Mouse (Mus musculus): Measurements from ENCODE around the gene Tbc1d10b.
A peak's percentile ranks its signal among the peaks of the same experiment; 100 is the strongest.

Gene Tbc1d10b

DNA sequence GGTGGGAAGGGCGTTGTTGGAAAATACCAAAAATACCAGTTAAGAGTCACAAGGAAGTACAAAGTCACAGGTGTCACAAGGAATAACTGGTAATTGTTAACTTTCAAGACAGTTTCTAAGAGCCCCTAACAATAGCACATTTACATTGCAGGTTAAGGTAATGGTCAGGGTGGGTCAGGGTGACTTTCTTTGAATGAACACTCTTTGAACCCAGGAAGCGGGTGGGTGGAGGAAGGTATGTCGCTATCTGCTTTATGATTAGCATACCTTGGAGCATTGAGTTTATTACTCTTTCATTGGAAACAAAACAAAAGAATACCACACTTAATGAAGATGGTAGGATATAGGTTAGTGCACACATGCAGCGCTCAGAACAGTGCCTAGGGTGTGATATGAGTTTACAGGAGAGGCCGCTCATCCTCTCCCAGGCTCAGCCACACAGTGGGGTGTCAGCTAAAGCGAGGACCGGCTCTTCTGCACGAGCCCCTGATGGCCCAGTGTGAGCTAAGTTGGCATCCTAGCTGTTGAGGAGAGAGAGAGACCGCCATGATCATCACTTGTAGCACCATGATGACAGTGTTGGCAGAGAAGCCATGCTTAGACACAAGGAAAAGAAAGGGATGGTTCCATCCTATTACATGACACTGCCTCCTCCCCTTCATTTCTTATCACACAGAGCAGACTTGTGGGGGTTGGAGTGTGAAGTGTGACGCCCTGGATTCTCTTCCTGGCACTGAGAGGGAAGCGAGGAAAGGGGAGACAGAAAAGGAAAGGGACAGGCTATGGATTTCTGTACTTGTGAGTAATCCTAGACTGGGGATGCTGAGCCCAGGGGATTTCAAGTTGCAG is 17.1 kb upstream of the Tbc1d10b start:
- no peak for DNase-seq (ENCODE audit: low read depth in 1 of 2, low spot score in 2 of 2)

- no peak for DNase-seq (ENCODE audit: low read depth in 1 of 2, low spot score in 2 of 2)
Measured at GRCm38 (mm10) chr7:127224616-127225015, 16.3 kb upstream of the Tbc1d10b start.

DNA sequence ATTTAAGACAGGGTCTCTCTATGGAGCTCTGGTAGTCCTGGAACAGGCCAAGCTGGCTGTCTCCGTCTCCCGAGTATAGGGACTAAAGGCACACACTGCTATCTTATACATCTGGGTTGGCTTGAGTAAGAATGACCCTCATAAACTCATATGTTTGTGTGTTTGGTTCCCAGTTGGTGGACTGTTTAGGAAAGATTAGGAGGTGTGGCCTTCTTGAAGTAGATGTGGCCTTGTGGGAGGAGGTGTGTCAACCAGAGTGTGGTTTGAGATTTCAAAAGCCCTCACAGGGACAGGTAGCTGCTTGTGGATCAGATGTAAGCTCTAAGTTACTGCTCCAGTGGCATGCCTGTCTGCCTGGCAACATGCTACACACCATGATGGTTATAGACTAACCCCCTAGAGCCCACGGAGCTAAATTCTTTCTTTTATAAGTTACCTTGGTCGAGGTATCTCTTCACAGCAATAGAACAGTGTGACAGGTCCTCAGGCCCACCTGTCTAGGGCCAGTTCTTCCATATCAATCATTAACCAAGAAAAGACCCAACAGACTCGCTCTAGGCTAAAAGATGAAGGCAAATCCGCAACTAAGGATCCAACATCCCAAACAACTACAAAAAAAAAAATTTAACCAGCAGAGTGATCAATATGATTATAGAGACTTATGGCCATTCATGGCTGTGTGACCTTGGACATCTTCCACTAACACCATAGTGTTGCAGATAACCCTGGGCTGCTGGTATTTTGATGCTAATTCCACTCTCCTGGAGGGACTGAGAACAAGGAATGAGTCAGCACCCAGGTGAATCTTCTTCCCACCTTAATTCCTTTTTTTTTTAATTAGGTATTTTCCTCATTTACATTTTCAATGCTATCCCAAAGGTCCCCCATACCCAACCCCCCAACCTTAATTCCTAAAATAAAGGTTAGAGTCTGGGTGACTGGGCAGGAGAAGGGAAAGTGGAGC is 15.5 kb upstream of the Tbc1d10b start:
- no peak for DNase-seq (ENCODE audit: low read depth in 1 of 2, low spot score in 2 of 2)

DNA sequence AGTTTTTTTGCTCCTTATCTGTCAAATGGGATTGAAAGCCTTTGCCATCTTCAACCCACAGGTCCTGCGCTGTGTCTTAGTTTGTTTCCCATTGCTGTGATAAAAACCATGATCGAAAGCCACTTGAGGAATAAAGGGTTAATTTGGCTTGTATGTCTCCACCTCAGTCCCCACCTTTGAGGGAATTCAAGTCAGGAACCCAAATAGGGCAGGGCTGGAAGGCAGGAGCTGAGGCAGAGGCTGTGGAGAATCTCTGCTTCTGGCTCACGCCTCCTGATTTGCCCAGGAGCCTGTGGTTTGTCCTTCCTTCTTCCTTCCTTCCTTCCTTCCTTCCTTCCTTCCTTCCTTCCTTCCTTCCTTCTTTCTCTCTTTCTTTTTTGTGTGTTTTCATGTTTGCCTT is 14.8 kb upstream of the Tbc1d10b start:
- DNase-seq (ENCODE audit: low read depth in 1 of 2, low spot score in 2 of 2), result no peak

- no peak for DNase-seq (ENCODE audit: low read depth in 1 of 2, low spot score in 2 of 2)
Measured at GRCm38 (mm10) chr7:127220440-127220839, 12.2 kb upstream of the Tbc1d10b start.

DNA sequence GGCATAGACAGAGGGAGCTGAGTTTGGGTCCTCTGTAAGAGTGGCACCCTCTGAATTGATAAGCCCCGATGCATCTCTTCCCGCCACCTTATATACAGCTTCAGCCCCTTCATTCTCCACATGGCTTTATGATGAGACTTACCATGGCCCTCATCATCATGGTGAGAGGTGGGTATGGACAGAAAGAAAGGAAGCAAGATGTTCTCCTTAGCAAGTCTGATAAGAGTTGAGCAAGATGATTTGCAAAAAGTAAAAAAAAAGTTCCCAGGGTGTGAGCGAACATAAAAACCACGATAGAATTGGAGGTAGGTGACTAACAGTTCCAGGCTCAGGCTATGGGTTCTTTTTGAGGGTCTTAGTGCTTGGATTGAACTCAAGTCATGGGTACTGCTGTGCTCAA is 10.4 kb upstream of the Tbc1d10b start:
- DNase-seq (ENCODE audit: low read depth in 1 of 2, low spot score in 2 of 2), result no peak

DNA sequence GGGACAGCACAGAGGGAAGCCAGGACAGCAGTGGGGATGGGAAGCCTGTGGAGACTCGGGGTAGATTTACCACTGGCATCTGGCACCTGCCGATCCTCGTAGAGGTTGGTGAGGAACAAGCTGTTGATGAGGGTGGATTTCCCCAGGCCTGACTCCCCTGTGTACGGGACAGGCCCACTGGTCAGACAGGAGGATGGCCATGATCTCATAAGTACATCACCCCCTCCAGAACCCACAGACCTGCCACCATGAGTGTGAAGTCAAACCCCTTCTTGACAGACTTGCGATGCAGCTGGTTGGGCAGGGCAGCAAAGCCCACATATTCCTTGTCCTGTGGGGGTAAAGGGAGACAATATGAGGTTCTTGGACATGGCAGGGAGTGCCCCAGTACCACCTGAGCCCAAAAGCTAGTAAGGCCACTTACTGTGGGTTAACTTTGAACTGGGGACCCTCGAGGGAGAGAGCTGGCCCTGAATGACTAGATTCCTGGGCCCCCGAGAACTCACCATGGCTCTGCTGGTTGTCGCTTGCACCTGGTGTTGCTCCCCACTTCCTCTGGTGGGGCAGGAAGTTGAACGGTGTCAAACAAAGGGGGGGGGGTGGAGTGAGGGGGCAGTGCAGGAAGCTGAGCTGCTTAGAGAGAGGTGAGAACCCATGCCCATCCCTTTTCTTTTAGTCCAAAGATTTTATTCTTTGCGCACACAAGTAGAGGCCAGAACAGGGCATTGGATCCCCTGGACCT is 9.8 kb upstream of the Tbc1d10b start:
- no peak for DNase-seq (ENCODE audit: low read depth in 1 of 2, low spot score in 2 of 2)

DNA sequence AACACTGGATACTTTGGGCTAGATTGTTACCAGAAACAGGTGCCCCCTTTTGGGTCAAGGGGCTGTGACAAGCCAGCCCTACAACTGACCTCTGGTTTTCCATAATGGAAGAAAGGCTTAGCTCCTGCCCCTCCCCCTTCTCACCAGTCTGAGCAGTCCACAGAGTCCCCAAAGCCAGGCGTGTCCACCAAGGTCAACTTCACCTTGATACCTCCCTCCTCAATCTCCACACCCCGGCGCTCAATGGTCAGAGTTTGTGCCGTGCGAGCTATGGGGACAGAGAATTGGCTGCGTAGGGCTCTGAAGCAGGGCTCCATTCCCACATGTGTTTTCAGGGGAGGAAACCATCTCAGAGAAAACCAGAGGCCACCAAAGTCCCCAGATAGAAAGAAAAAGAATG is 9.2 kb upstream of the Tbc1d10b start:
- DNase-seq (ENCODE audit: low read depth in 1 of 2, low spot score in 2 of 2), result no peak

GRCm38 (mm10) chr7:127216307-127216706 is 8.0 kb upstream of the Tbc1d10b start:
- no peak for DNase-seq (ENCODE audit: low read depth in 1 of 2, low spot score in 2 of 2)

- DNase-seq (ENCODE audit: low read depth in 1 of 2, low spot score in 2 of 2), result peak in 1 of 2 experiments; percentile 35
Measured at GRCm38 (mm10) chr7:127214981-127215871, 7.0 kb upstream of the Tbc1d10b start.

DNA sequence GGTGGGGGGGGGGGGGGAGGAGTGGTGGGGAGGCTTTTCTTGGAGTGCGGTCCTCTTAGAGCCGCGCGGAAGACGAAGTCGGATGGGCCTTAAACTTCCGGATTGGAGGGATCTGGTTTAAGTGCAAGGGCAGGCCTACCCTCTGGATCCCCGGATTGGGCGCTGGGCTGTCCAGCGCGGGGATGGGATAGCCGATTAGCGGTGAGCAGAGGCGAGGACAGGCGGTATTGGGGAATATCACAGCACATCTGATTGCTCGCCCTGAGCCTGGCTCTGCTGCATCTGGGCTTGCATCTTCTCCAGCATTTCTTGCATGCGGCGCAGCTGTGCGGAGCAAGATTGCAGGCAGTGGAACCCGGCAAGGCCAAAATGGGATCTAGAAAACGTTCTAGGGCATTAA is 6.3 kb upstream of the Tbc1d10b start:
- DNase-seq (ENCODE audit: low read depth in 1 of 2, low spot score in 2 of 2), result no peak

- no peak for DNase-seq (ENCODE audit: low read depth in 1 of 2, low spot score in 2 of 2)
Measured at GRCm38 (mm10) chr7:127213930-127214329, 5.7 kb upstream of the Tbc1d10b start.

GRCm38 (mm10) chr7:127213485-127213884 is 5.2 kb upstream of the Tbc1d10b start:
- DNase-seq (ENCODE audit: low read depth in 1 of 2, low spot score in 2 of 2), result no peak

DNA sequence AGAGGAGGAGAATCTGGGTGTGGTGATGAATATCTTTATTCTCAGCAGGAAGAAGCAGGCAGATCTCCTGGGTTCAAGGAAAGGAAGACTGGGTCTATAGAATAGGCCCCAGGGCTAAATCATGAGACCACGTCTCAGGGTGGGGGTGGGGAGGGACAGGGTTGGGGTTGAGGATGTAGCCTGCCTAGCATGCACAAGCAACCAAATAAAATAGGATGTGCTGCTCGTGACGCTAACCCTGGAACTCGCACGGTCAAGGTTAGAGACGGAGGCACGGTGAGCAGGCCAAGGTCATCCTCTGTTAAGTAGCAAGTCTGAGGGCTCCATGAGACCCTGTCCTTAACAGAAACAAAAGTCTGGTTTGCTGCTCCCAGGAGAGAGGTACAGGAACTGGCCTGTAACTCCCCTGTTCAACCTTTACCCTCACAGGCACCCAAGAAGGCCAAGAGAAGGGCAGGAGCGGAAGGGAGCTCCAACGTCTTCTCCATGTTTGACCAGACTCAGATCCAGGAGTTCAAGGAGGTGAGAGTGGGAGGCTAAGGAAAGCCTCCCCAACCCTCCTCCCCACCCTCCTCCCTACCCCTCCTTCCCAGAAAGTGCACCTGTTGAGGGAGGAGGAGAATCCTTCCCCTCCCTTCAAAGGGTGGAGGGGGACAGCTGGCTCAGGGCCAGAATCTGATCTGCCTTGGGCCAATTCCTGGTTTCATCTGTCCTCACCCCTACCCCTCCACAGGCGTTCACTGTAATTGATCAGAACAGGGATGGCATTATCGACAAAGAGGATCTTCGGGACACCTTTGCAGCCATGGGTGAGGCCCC is 4.4 kb upstream of the Tbc1d10b start:
- DNase-seq (ENCODE audit: low read depth in 1 of 2, low spot score in 2 of 2), result no peak

- no peak for DNase-seq (ENCODE audit: low read depth in 1 of 2, low spot score in 2 of 2)
Measured at GRCm38 (mm10) chr7:127211014-127211745, 2.9 kb upstream of the Tbc1d10b start.

- DNase-seq (ENCODE audit: low read depth in 1 of 2, low spot score in 2 of 2), result no peak
Measured at GRCm38 (mm10) chr7:127210266-127210665, 2.0 kb upstream of the Tbc1d10b start.

DNA sequence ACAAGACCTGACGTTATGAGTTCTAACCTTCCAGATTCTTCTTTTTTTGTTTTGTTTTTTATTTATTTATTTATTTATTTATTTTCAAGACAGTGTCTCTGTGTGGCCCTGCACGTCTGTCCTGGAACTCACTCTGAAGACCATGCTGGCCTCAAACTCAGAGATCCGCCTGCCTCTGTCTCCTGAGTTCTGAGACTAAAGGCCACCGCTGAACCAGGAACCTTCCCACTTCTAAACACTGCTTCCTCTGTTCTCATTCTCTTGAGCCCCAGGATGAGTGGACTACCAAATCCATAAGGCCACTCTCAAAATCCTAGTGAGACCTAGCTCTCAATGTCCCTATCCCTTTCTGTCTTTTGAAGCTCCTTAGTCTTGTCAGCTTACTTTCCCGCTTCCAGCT is 1.6 kb upstream of the Tbc1d10b start:
- DNase-seq (ENCODE audit: low read depth in 1 of 2, low spot score in 2 of 2), result no peak

DNA sequence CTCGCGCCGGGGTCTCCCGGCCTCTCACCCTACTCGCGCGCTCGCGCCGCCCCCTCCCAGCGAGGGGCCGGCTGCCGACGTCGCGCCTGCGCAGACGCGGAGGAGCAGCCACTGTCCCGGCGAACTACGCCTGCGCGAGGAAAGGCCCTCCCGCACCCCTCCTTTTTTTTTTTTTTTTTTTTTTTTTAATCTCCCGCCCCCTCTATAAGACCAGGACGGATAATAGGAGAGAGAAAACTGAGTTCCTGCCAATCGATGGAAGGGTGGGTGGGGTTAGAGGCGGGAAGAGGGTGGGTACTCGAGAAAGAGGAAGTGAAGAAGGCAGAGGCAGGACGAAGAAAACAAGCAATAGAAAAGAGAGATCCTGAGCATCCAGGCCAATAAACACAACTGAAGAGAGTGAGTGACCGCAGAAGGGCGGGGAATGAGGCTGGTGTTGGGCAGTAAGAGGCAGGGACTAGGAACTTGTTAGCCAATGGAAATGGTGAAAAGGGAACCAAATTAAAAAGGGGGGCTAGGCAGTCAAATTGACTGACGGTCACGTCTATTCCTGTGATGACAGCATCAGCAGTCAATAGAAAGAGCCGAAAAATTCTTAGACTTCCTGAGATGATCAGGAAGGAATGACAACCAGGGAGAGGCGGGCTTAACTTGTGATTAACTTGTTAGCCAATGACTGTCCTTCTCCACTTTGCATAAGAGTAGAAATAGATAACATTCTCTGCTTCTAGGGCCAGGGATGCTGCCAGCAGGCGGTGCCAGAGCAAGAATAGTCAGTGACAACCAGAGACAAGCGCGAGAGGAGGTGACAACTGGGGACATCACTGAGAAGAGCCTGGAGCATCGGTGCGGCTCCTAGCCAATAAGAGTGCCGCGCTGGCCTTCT is 528 bp upstream of the Tbc1d10b start, which contains the start of gene Mylpf:
Mylpf (plus strand) TSS at position 338 of the 886 bp plus-strand sequence.
- DNase-seq (ENCODE audit: low read depth in 1 of 2, low spot score in 2 of 2), result peak; percentile 86 to 95
